Mouse (Mus musculus): ENCODE data around the gene Adcy9. TPM values are rescaled to one million over a fixed set of nuclear protein-coding genes. Genes with fewer than 3 reads are reported as not detected.

Adcy9 gene
- polyA plus RNA-seq, 1 experiment from 2014 or later, result 1.3 TPM

GRCm38 (mm10) chr16:4377556-4377955 is 42.7 kb downstream of the Adcy9 start:
- 67% methylated on average over 5 of the region's 5 CpGs for WGBS
- DNase-seq (ENCODE audit: low spot score) (no peak), ATAC-seq (replicated peaks; ENCODE audit: low FRiP score, low read depth) (no peak)
- Histone ChIP-seq H3K4me1 (replicated peaks; ENCODE audit: insufficient read depth, low read length) (no peaks in the 10 kb centered on the region), H3K27me3 (ENCODE audit: insufficient read depth, low read length) (no peaks in the 10 kb centered on the region), H3K9me3 (replicated peaks; ENCODE audit: low read length) (no peaks in the 10 kb centered on the region), H3K27ac (no peak overlapping the region), H3K36me3 (ENCODE audit: insufficient read depth, low read length) (no peaks in the 10 kb centered on the region), H3K4me2 (ENCODE audit: low read length) (no peak overlapping the region), H3K9ac (ENCODE audit: low read depth, low read length) (no peak overlapping the region), H3K4me3 (replicated peaks; ENCODE audit: low read depth, low read length) (no peak overlapping the region)
- TF ChIP-seq CTCF (IDR thresholded peaks at IDR 0.05; ENCODE audit: low read depth), result no peak

GRCm38 (mm10) chr16:4374780-4375380 is 45.4 kb downstream of the Adcy9 start:
- no peak overlapping the region for H3K9ac ChIP-seq (ENCODE audit: low read depth, low read length)
- no peak for DNase-seq (ENCODE audit: low spot score)
- TF ChIP-seq CTCF (IDR thresholded peaks at IDR 0.05; ENCODE audit: low read depth), result no peak
- no peaks in the 10 kb centered on the region for H3K27me3 ChIP-seq (ENCODE audit: insufficient read depth, low read length)
- no peaks in the 10 kb centered on the region for H3K9me3 ChIP-seq (replicated peaks; ENCODE audit: low read length)
- H3K27ac ChIP-seq, result no peak overlapping the region
- H3K4me2 ChIP-seq (ENCODE audit: low read length), result no peak overlapping the region
- ATAC-seq (replicated peaks; ENCODE audit: low FRiP score, low read depth), result no peak
- 77% methylated on average over 7 of the region's 7 CpGs for WGBS
- H3K4me1 ChIP-seq (replicated peaks; ENCODE audit: insufficient read depth, low read length), result no peaks in the 10 kb centered on the region
- H3K4me3 ChIP-seq (replicated peaks; ENCODE audit: low read depth, low read length), result no peak overlapping the region
- no peaks in the 10 kb centered on the region for H3K36me3 ChIP-seq (ENCODE audit: insufficient read depth, low read length)

- ATAC-seq (replicated peaks; ENCODE audit: low FRiP score, low read depth), result no peak
Observed at GRCm38 (mm10) chr16:4374270-4374669, 46.0 kb downstream of the Adcy9 start.

GRCm38 (mm10) chr16:4371039-4371438 is 49.3 kb downstream of the Adcy9 start:
- no peak for ATAC-seq (replicated peaks; ENCODE audit: low FRiP score, low read depth)
- Histone ChIP-seq H3K4me2 (ENCODE audit: low read length) (no peak overlapping the region), H3K4me1 (replicated peaks; ENCODE audit: insufficient read depth, low read length) (peaks cover 14% of the 10 kb centered on the region), H3K4me3 (replicated peaks; ENCODE audit: low read depth, low read length) (no peak overlapping the region), H3K27ac (no peak overlapping the region), H3K36me3 (ENCODE audit: insufficient read depth, low read length) (no peaks in the 10 kb centered on the region), H3K27me3 (ENCODE audit: insufficient read depth, low read length) (no peaks in the 10 kb centered on the region), H3K9me3 (replicated peaks; ENCODE audit: low read length) (no peaks in the 10 kb centered on the region), H3K9ac (ENCODE audit: low read depth, low read length) (no peak overlapping the region)
- 79% methylated on average over 2 of the region's 2 CpGs for WGBS
- DNase-seq (ENCODE audit: low spot score), result no peak
- no peak for TF ChIP-seq CTCF (IDR thresholded peaks at IDR 0.05; ENCODE audit: low read depth)

More at GRCm38 (mm10) chr16:4374270-4374669, 46.0 kb downstream of the Adcy9 start:
- Histone ChIP-seq H3K36me3 (ENCODE audit: insufficient read depth, low read length) (no peaks in the 10 kb centered on the region), H3K27ac (no peak overlapping the region), H3K27me3 (ENCODE audit: insufficient read depth, low read length) (no peaks in the 10 kb centered on the region), H3K4me2 (ENCODE audit: low read length) (no peak overlapping the region), H3K4me3 (replicated peaks; ENCODE audit: low read depth, low read length) (no peak overlapping the region), H3K9ac (ENCODE audit: low read depth, low read length) (no peak overlapping the region), H3K4me1 (replicated peaks; ENCODE audit: insufficient read depth, low read length) (no peaks in the 10 kb centered on the region), H3K9me3 (replicated peaks; ENCODE audit: low read length) (no peaks in the 10 kb centered on the region)
- no peak for DNase-seq (ENCODE audit: low spot score)
- 88% methylated on average over 5 of the region's 5 CpGs for WGBS
- TF ChIP-seq CTCF (IDR thresholded peaks at IDR 0.05; ENCODE audit: low read depth), result no peak

- WGBS, result 77% methylated on average over 10 of the region's 10 CpGs
- no peak for DNase-seq (ENCODE audit: low spot score)
- Histone ChIP-seq H3K27ac (no peak overlapping the region), H3K9ac (ENCODE audit: low read depth, low read length) (no peak overlapping the region), H3K4me3 (replicated peaks; ENCODE audit: low read depth, low read length) (no peak overlapping the region), H3K9me3 (replicated peaks; ENCODE audit: low read length) (no peaks in the 10 kb centered on the region), H3K4me2 (ENCODE audit: low read length) (no peak overlapping the region), H3K4me1 (replicated peaks; ENCODE audit: insufficient read depth, low read length) (peaks cover 14% of the 10 kb centered on the region), H3K36me3 (ENCODE audit: insufficient read depth, low read length) (no peaks in the 10 kb centered on the region), H3K27me3 (ENCODE audit: insufficient read depth, low read length) (no peaks in the 10 kb centered on the region)
- no peak for TF ChIP-seq CTCF (IDR thresholded peaks at IDR 0.05; ENCODE audit: low read depth)
- ATAC-seq (replicated peaks; ENCODE audit: low FRiP score, low read depth), result no peak
Observed at GRCm38 (mm10) chr16:4370141-4370541, 50.2 kb downstream of the Adcy9 start.

- Histone ChIP-seq H3K36me3 (ENCODE audit: insufficient read depth, low read length) (no peaks in the 10 kb centered on the region), H3K27me3 (ENCODE audit: insufficient read depth, low read length) (no peaks in the 10 kb centered on the region), H3K4me1 (replicated peaks; ENCODE audit: insufficient read depth, low read length) (peaks cover 14% of the 10 kb centered on the region), H3K4me2 (ENCODE audit: low read length) (no peak overlapping the region), H3K4me3 (replicated peaks; ENCODE audit: low read depth, low read length) (no peak overlapping the region), H3K27ac (no peak overlapping the region), H3K9ac (ENCODE audit: low read depth, low read length) (no peak overlapping the region), H3K9me3 (replicated peaks; ENCODE audit: low read length) (no peaks in the 10 kb centered on the region)
- ATAC-seq (replicated peaks; ENCODE audit: low FRiP score, low read depth), result no peak
- no peak for TF ChIP-seq CTCF (IDR thresholded peaks at IDR 0.05; ENCODE audit: low read depth)
- peak; percentile 32 for DNase-seq (ENCODE audit: low spot score)
- WGBS, result 26% methylated on average over 3 of the region's 3 CpGs
Observed at GRCm38 (mm10) chr16:4367930-4368329, 52.4 kb downstream of the Adcy9 start.

- Histone ChIP-seq H3K27me3 (ENCODE audit: insufficient read depth, low read length) (no peaks in the 10 kb centered on the region), H3K4me1 (replicated peaks; ENCODE audit: insufficient read depth, low read length) (peaks cover 14% of the 10 kb centered on the region), H3K4me3 (replicated peaks; ENCODE audit: low read depth, low read length) (no peak overlapping the region), H3K9me3 (replicated peaks; ENCODE audit: low read length) (no peaks in the 10 kb centered on the region), H3K9ac (ENCODE audit: low read depth, low read length) (no peak overlapping the region), H3K27ac (no peak overlapping the region), H3K4me2 (ENCODE audit: low read length) (no peak overlapping the region), H3K36me3 (ENCODE audit: insufficient read depth, low read length) (no peaks in the 10 kb centered on the region)
- ATAC-seq (replicated peaks; ENCODE audit: low FRiP score, low read depth) (no peak), DNase-seq (ENCODE audit: low spot score) (no peak)
- 84% methylated on average over 1 of the region's 1 CpGs for WGBS
- TF ChIP-seq CTCF (IDR thresholded peaks at IDR 0.05; ENCODE audit: low read depth), result no peak
Observed at GRCm38 (mm10) chr16:4367291-4367690, 53.0 kb downstream of the Adcy9 start.
